Mouse (Mus musculus): ENCODE data around the gene 4930426L09Rik. TPM values are rescaled to one million over a fixed set of nuclear protein-coding genes. Genes with fewer than 3 reads are reported as not detected.

Gene 4930426L09Rik
- polyA plus RNA-seq, 1 experiment from 2014 or later: 0.27 TPM

GRCm38 (mm10) chr2:19011443-19011842 is 13.3 kb downstream of the 4930426L09Rik start:
- no peaks in the 10 kb centered on the region for H3K4me1 ChIP-seq (replicated peaks; ENCODE audit: control insufficient read depth, insufficient read depth, low read length)
- TF ChIP-seq CTCF (IDR thresholded peaks at IDR 0.05; ENCODE audit: low read depth): no peak
- ATAC-seq: no peak
- no peak overlapping the region for H3K4me2 ChIP-seq (replicated peaks; ENCODE audit: low read depth)
- H3K4me3 ChIP-seq (ENCODE audit: low read depth, low read length): no peak overlapping the region
- H3K9ac ChIP-seq (ENCODE audit: low read depth, low read length): no peak overlapping the region
- WGBS: 69% methylated on average over 6 of the region's 6 CpGs
- H3K9me3 ChIP-seq (ENCODE audit: control insufficient read depth): no peaks in the 10 kb centered on the region
- H3K27me3 ChIP-seq (replicated peaks; ENCODE audit: control insufficient read depth, insufficient read depth, low read length): no peaks in the 10 kb centered on the region
- H3K27ac ChIP-seq (ENCODE audit: low read depth, low read length): no peak overlapping the region
- H3K36me3 ChIP-seq (ENCODE audit: control insufficient read depth, insufficient read depth): no peaks in the 10 kb centered on the region

GRCm38 (mm10) chr2:19016348-19016747 is 18.2 kb downstream of the 4930426L09Rik start:
- Histone ChIP-seq H3K9me3 (ENCODE audit: control insufficient read depth) (no peaks in the 10 kb centered on the region), H3K4me2 (replicated peaks; ENCODE audit: low read depth) (no peak overlapping the region), H3K27me3 (replicated peaks; ENCODE audit: control insufficient read depth, insufficient read depth, low read length) (no peaks in the 10 kb centered on the region), H3K27ac (ENCODE audit: low read depth, low read length) (no peak overlapping the region), H3K4me3 (ENCODE audit: low read depth, low read length) (no peak overlapping the region), H3K4me1 (replicated peaks; ENCODE audit: control insufficient read depth, insufficient read depth, low read length) (no peaks in the 10 kb centered on the region), H3K9ac (ENCODE audit: low read depth, low read length) (no peak overlapping the region), H3K36me3 (ENCODE audit: control insufficient read depth, insufficient read depth) (no peaks in the 10 kb centered on the region)
- ATAC-seq: no peak
- 80% methylated on average over 5 of the region's 5 CpGs for WGBS
- no peak for TF ChIP-seq CTCF (IDR thresholded peaks at IDR 0.05; ENCODE audit: low read depth)

- 32% methylated on average over 1 of the region's 1 CpGs for WGBS
- no peak overlapping the region for H3K9ac ChIP-seq (ENCODE audit: low read depth, low read length)
- H3K9me3 ChIP-seq (ENCODE audit: control insufficient read depth): no peaks in the 10 kb centered on the region
- H3K27me3 ChIP-seq (replicated peaks; ENCODE audit: control insufficient read depth, insufficient read depth, low read length): no peaks in the 10 kb centered on the region
- H3K4me1 ChIP-seq (replicated peaks; ENCODE audit: control insufficient read depth, insufficient read depth, low read length): no peaks in the 10 kb centered on the region
- no peak overlapping the region for H3K4me3 ChIP-seq (ENCODE audit: low read depth, low read length)
- TF ChIP-seq CTCF (IDR thresholded peaks at IDR 0.05; ENCODE audit: low read depth): no peak
- no peak overlapping the region for H3K4me2 ChIP-seq (replicated peaks; ENCODE audit: low read depth)
- H3K27ac ChIP-seq (ENCODE audit: low read depth, low read length): no peak overlapping the region
- no peaks in the 10 kb centered on the region for H3K36me3 ChIP-seq (ENCODE audit: control insufficient read depth, insufficient read depth)
- no peak for ATAC-seq
Measured at GRCm38 (mm10) chr2:19016839-19017238, 18.7 kb downstream of the 4930426L09Rik start.

- H3K4me3 ChIP-seq (ENCODE audit: low read depth, low read length): no peak overlapping the region
- no peak for ATAC-seq
- no peaks in the 10 kb centered on the region for H3K27me3 ChIP-seq (replicated peaks; ENCODE audit: control insufficient read depth, insufficient read depth, low read length)
- H3K4me1 ChIP-seq (replicated peaks; ENCODE audit: control insufficient read depth, insufficient read depth, low read length): no peaks in the 10 kb centered on the region
- no peak overlapping the region for H3K27ac ChIP-seq (ENCODE audit: low read depth, low read length)
- H3K36me3 ChIP-seq (ENCODE audit: control insufficient read depth, insufficient read depth): no peaks in the 10 kb centered on the region
- WGBS: 56% methylated on average over 2 of the region's 2 CpGs
- no peaks in the 10 kb centered on the region for H3K9me3 ChIP-seq (ENCODE audit: control insufficient read depth)
- H3K9ac ChIP-seq (ENCODE audit: low read depth, low read length): no peak overlapping the region
- TF ChIP-seq CTCF (IDR thresholded peaks at IDR 0.05; ENCODE audit: low read depth): no peak
- no peak overlapping the region for H3K4me2 ChIP-seq (replicated peaks; ENCODE audit: low read depth)
Measured at GRCm38 (mm10) chr2:19018034-19018433, 19.9 kb downstream of the 4930426L09Rik start.

GRCm38 (mm10) chr2:19024807-19025206 is 26.7 kb downstream of the 4930426L09Rik start:
- WGBS: 54% methylated on average over 2 of the region's 2 CpGs
- H3K4me2 ChIP-seq (replicated peaks; ENCODE audit: low read depth): no peak overlapping the region
- no peaks in the 10 kb centered on the region for H3K9me3 ChIP-seq (ENCODE audit: control insufficient read depth)
- H3K4me1 ChIP-seq (replicated peaks; ENCODE audit: control insufficient read depth, insufficient read depth, low read length): no peaks in the 10 kb centered on the region
- H3K4me3 ChIP-seq (ENCODE audit: low read depth, low read length): no peak overlapping the region
- no peak overlapping the region for H3K9ac ChIP-seq (ENCODE audit: low read depth, low read length)
- no peaks in the 10 kb centered on the region for H3K36me3 ChIP-seq (ENCODE audit: control insufficient read depth, insufficient read depth)
- ATAC-seq: no peak
- H3K27ac ChIP-seq (ENCODE audit: low read depth, low read length): no peak overlapping the region
- H3K27me3 ChIP-seq (replicated peaks; ENCODE audit: control insufficient read depth, insufficient read depth, low read length): no peaks in the 10 kb centered on the region
- no peak for TF ChIP-seq CTCF (IDR thresholded peaks at IDR 0.05; ENCODE audit: low read depth)

GRCm38 (mm10) chr2:19037430-19037829 is 39.3 kb downstream of the 4930426L09Rik start:
- Histone ChIP-seq H3K36me3 (ENCODE audit: control insufficient read depth, insufficient read depth) (no peaks in the 10 kb centered on the region), H3K9ac (ENCODE audit: low read depth, low read length) (no peak overlapping the region), H3K27ac (ENCODE audit: low read depth, low read length) (no peak overlapping the region), H3K4me3 (ENCODE audit: low read depth, low read length) (no peak overlapping the region), H3K9me3 (ENCODE audit: control insufficient read depth) (no peaks in the 10 kb centered on the region), H3K4me2 (replicated peaks; ENCODE audit: low read depth) (no peak overlapping the region), H3K27me3 (replicated peaks; ENCODE audit: control insufficient read depth, insufficient read depth, low read length) (no peaks in the 10 kb centered on the region), H3K4me1 (replicated peaks; ENCODE audit: control insufficient read depth, insufficient read depth, low read length) (no peaks in the 10 kb centered on the region)
- ATAC-seq: no peak
- TF ChIP-seq CTCF (IDR thresholded peaks at IDR 0.05; ENCODE audit: low read depth): no peak
- WGBS: 43% methylated on average over 4 of the region's 4 CpGs

Measured in intestine, postnatal 0 days (tissue).